Mouse (Mus musculus) adrenal gland, adult (tissue): ENCODE measurements around the gene Ero1lb.

Source experiments
- DNase-seq, 2 experiments: peaks; one replicate each; pipeline ENCODE4 v3.0.0; 2022 to 2023; ENCODE audit warnings: low spot score in 1 of 2; ENCODE audit not compliant: inconsistent age in 2 of 2

Ero1lb gene

DNA sequence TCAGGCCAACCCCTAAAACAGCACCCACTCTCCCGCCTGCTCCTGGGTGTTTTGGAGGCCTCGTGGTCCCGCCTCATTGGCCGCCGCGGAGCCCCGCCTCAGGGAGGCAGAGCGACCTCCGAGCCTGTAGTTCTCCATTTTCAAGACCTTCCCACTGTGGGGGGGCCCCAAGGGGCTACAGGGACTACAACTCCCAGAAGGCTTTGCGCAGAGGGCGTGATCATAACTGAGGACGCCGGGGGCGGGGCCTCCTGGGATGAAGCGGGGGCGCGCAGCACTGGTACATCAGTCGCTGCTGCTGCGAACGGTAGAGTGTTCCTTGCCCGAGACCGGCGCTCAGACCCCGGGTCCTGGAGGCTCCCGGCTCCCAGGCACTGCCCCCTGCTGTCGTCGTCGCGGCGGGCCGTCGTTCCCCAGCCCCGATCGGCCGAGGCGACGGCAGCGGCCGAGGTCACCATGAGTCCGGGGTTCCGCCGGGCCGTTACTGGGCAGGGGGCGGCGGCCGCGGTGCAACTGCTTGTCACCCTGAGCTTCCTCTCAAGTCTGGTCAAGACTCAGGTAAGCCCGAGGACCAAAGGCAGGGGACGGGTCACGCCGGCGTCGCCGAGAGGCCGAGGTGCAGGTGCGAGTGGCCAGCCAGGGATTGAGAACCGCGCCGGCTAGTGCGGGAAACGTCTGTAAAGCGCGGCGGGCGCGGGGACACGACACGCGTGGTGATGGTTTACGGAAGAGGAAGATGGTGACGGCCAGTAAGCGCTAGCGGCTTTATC, at the start of gene Ero1lb:
TSS of gene Ero1lb (plus strand) at position 254 of the 770 bp plus-strand sequence.
- DNase-seq = peak; percentile 99 to 100

DNA sequence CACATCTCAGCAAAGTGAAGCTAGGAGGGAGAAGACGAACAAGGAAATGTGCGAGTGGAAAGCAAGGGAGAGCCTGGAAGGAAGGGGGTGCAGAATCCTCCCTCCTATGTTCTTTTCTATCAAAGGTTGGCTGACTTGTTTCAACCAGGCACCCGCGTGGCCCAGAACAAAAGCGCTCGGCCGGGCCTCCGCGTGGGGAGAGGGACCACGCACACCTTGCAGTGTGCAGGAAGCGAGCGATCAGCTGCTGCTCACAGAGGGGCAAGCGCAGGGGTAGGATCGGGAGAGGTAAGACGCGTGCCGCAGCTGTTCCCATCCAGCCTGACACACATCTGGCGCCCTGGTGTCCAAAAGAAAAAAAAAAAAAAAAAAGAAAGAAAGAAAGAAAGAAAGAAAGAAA, 46.3 kb upstream of the Ero1lb start:
- DNase-seq = no peak

DNA sequence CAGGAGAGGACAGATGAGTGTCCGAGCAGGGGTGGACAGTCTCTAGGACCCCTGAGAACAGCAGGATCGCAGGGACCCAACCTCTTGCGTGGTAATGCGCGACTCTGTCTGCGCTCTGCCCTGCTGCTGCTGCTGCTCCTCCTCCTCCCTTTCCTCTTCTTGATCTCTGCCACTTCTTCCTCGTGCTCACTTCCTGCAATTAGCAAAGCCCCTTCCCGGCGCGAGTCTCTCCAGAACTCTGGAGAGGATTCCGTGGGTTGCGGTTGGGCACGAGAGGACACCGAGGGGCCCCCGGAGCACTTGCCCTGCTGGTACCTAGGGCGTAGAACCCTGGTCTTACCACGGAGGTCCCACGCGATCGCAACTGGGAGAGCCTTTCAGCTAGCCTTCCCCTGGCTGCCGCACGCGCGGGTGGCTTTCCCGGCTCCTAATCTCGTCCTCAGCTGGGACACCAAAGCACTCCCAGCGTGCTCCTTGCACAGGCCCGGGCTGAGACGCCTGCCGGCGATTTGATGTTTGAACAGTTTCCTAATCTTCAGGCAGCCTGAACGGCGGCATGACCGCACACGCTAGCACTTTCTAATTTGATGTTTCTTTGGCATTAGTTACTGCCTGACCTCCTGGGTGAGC, 45.6 kb upstream of the Ero1lb start, which contains the start of gene Edaradd:
TSS of gene Edaradd (minus strand) at position 484 of the 630 bp plus-strand sequence.
- peak; percentile 57 to 84 for DNase-seq

DNA sequence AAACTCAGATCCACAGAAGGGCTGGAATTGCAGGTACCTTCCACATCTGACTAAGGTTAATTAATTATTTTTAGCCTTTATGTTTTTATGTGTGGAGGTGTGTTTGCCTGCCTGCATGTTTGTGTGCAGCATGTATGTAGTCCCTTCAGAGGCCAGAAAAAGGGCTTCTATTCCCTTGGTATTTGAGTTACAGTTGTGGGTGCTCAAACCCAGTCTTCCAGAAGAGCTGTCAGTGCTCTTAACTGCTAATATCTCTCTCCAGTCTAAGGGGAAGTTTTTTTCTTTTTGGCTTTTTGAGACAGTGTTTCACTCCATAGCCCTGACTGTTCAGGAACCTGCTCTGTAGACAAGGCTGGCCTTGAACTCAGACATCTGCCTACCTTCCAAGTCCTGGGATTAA, 43.3 kb upstream of the Ero1lb start:
- DNase-seq = no peak

DNA sequence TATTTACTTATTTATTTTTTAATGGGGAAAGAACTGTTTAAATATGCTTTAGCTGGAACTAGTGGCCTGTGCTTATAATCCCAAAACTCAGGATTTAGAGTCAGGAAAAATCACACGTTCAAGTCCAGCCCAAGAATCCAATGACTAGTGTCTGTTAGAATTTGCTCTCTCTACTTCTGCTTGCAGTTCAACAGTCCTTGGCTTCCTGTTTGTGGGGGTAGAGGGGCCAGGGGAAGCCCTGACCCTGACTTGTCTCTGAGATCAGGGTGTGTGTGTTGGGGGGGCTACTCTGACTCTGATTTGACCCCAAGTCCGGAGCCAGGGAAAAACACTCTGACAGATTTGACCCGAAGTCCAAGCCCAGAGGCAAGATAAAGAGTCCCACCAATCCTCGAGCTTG, 40.0 kb upstream of the Ero1lb start:
- DNase-seq = no peak

DNA sequence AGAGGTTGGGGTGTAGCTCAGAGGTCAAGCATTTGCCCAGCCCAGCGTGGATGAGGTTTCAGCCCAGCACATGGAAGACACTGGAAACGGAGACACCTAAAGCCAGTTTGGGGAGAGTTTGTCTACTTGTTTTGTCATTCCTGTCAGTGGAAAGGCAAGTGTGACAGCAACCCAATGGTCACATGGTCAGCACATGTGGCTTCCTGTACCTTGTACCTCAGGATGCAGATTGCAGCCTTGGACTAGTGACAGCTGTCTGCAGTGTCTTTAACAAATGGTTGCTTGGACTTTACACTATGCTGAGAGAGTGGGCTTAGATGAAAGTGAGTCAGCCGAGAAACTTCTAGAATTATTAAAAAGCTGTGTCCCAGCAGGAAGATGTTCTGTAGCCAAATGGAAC, 31.0 kb upstream of the Ero1lb start:
- no peak for DNase-seq

DNA sequence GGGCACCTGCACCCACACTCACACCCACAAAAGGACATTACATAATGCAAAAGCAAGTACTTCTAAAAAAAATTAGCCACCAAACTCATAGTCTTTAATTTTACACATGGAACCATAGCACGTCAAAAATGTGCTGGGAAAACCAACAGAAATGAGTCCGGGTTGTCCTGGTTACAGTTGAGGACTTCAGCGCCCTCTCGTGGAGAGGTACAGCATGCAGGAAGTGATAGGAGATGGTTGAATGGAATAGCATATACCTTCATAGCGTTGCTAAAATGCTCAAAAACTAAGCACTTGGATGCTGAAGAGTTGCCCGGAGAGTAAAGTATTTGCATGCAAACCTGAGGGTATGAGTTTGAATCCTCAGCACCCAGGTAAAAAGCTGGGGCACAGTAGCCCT, 27.7 kb upstream of the Ero1lb start:
- peak; percentile 51 to 83 for DNase-seq

DNA sequence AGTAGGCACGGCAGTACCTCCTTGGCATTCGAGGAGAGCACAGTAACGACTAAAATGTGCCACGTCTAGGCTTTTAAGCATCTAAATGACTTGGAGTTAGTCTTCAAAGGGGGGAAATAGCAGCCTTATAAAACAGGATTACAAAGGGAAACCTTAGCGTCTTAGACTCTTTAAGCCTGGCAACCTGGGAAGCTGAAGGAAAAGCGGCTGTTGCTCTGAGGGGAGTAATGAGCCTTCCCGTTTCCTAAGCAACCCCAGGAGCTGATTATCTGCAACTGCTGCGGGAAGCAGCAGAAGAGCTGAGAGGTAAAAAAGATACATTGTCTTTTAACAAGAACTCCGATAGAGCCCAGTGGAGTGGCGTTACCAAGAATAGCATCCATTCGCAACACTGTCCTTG, 26.0 kb upstream of the Ero1lb start:
- DNase-seq = no peak

DNA sequence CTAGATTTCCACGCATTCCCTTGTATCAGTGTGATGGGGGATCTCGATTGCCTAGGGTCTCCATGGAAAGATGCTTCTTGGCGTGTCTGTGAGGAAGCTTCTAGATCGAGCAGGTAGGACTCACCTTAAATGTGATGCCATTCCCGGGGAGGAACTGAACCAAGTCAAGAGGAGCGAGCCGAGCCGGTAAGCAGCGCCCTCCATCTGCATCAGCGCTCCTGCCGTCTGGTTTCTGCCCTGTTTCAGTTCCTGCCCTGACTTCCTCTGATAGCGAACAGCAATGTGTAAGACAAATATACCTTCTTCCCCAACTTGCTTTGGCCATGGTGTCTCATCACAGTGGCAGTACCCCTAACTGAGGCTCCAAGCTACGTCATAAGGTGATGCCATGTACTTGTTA, 25.6 kb upstream of the Ero1lb start:
- no peak for DNase-seq

DNA sequence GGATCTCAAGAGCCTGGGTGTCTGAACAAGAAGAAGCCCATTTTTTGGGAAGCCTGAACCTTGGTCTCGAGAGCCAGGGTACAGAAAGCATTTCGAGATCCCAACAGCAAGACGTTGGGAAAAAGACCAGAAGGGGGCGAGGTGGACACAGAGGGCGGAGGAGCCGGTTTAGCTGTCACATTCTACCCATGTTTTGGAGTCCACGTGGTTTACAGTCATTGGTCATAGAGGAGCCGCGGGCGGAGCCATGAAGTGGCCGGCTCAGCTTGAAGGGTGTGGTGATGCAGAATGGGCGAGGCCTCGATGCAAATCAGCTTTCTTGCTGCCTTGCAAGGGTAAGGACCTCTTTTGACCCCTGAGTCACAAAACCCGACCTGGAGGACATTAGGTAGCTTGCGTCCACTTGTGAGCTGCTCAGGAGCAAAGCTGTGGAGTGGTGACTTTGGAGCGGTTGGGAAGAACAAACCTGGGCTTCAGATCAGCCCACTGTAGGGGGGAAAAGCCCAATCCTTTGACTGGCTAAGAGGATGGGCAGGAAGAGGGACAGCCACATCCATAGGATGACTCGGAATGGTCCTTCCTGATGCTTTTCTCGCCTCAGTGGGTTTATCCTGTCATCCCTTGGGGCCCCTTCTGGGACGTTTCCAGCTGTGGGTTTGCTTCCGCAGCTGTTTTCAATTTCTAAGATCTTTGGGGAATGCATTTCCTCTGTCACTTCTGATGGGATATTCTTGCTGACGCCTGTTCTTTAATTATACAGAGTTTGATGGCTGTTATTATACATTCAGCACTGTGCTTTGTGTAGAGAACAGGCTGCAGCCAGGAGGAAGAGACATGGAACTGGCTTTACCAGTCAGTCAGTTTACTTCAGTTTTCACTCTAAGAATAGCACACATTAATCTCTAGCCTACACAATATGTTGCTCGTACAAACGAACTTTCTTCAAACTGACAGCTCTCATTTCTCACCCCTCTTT, 23.4 kb upstream of the Ero1lb start:
- DNase-seq = peak; percentile 80 to 90

DNA sequence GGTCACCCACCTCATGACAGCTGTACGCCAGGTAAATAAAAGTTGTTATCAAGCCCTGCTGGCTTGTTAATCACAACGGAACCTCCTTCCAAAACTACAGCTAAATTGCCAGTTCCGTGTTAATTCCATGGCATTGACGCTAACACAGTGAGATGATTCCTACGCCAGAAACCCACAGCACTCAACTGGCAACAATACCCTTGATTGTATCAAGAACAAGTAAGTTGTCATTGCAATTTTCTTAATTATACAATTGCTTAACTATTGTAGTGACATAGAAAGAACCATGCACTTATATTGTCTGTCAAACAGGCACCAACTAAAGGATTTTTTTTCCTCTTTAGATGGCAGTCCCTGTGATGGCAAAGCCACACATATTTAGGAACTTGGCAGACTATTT, 22.4 kb upstream of the Ero1lb start:
- DNase-seq = no peak

DNA sequence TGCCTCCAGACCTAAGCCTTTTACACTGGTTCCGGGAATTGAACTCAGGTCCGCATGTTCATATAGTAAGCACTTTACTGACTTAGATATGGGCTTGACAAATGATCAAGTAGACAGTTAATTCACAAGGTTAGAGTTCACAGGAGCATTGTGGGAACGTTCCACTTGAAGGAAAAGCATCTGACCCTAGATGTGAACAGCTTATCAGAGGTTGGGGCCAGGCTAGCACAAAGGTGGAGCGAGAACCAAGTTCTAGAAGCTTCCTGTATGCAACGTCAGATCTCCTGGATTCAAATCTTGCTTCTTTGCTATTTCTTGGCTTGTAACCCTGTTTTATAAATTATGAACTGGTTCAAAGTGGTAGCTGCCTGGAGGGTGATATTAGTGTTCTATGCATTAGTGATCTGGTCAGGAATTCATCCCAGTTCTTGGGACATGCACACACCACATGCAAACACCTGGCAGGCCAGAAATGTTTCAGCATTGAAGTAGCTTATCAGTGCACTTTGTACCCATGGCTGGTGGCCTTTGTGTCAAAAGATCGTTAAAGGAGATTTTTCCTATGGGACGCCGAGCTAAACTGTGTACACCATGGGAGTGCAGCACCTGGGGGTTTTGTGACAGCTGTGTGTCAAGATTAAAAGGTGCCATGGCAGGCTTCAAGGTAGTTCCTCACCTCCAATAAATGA, 21.6 kb upstream of the Ero1lb start:
- no peak for DNase-seq

DNA sequence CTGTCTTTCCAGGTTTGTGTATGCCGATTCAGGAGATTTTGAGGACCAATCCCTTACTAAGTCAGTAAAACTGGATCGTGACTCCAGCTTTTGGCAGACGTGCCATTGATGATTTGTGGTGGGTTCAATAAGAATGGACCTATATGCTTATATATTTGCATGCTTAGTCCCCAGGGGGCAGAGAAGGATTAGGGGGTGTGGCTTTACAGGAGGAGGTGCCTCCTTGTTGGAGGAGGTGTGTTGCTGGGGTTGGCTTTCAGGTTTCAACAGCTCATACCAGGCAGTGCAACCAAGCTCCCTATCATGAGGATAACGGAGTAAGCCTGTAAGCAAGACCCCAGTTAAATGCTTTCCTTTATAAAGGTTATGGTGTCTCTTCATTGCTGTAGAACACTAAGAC, 11.5 kb upstream of the Ero1lb start:
- no peak for DNase-seq

DNA sequence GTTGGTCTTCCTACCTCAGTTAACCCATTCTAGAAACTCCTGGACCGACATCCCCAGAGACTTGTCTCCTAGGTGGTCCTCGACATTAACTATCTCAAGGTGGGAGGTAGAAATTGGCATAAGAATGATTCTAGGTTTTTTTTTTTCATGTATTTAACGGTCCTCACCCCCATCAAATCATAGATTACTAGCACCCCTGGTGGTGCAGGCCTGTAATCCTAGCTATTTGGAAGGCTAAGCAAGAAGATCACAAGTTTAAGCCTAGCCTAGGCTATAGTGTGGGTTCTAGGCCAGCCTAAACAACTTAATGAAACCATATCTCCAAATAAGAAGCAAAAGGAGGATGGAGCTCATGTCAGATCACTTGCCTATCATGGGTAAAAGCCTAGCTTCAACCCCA, 6.6 kb upstream of the Ero1lb start:
- DNase-seq = no peak

DNA sequence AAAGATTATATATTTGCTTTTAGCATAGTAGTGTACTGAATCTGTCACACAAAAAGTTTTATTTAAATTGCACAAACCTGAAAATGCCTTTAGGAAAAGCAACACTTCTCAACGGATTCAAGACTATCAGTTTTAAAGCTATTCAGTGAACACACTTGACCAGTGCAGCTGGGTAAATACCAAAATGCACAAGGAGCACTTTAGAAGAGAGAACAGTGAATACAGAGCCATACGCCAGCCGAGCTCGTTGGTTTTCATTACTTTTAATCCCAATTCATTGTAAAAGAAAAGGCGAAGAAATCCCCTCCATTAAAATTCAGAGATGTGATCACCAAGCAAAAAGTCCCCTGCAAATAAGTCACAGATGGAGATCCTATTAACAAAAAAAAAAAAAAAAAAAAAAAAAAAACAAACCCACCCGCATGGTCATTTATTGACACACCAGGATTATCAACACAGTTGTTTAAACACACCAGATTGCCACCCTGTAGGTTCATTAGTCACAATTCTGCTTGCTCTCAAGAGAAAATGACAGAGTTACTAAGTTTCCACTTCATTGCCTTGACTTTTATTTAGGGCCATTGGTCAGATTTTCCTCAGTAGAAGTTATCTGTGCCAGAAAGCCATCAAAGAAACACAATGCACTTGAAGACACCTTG, 6.1 kb upstream of the Ero1lb start:
- no peak for DNase-seq

DNA sequence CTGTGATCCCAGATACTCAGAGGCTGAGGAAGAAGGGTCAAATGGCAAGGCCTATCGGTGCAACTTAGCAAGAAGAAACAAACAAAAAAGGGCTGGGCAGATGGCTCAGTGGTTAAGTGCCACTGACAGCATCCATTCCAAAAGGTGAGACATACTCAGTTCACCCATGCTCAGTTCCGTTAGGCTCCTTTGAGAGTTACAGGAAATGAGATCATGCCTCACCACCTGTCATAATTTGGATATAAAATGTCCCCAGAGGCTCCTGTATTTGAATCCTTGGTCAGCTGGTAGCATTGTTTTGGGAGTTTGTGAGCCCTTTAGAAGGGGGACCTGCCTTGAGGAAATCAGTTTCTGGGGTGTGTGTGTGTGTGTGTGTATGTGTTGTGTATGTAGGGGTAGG, 3.9 kb upstream of the Ero1lb start:
- no peak for DNase-seq

DNA sequence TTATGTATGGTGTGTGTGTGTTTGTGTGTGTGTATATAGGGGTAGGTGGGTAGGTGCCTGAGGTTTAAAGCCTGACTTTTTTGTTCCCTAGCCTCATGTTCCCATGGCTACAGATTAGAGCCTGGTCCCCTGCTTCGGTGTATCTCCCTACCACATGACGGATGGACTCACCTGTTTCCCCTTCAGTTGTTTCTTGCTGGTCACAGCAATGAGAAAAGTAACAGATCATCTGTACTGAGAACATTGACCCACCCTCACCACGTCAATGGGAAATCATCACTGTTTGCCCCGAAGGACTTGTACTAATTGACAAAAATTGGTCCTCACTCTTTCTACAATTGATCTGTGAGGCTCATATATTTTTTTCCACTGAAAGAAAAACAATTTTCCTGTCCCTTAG, 3.4 kb upstream of the Ero1lb start:
- DNase-seq = no peak

DNA sequence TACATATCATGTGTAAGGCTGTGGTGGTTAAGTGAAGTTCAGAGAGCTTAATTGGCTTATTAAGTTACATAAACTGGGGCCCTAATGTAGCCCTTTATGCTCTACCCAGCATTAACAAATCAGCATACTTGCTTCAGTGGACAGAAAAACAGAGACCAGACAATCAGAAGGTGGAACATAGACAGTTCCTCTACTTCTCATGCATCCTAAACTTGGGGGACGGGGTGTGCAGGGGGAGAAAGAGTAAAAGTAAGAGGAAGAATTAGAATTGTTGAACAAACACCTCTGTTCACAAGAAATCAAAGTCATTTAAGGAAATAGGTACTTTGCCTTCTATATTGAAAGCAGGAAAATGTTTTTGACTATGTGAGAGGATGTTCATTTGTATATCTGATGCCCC, 2.3 kb downstream of the Ero1lb start:
- no peak for DNase-seq

DNA sequence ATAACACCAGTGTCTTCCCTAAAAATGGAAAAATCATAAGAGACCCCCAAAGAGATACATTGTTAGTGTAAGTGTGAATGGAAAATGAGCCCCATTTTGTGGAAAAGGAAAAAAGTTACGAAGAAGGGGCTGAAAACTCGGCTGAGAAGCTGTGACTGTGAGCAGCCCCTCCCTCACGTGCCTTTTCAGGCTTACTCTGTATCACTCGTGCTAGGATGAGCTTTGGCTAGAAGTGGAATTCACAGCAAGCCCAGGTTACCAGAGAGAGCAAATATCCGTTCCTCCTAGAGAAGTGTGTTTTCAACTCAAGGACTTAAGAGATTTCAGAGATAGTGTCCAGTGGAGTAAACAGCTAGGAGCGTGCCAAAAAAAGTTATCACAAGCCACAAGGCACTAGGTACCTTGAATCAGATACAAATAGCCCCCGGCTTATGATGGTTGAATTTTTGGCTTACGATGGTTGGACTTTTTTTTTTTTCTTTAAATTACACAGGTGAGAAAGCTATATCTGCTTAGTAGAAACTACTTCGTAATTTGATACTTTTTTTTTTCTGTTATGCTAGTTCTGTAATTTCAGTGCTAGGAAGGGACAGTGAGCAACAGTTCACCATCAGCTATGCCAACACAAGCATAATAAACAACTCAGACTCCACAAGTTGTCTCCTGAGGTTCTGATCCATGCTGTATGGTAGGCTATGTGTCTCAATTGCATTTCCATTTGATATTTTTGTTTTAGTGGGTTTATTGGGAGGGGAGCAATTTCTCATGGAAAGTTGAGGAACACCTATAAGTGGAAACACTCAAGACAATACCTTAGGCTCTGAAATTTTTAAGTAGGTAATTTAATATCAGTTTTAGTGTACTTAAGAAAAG, 3.2 kb downstream of the Ero1lb start:
- peak; percentile 15 to 49 for DNase-seq
